Mouse (Mus musculus) megakaryocyte, adult 5-6 weeks (primary cell): Measurements from ENCODE around the gene Retreg1. TPM values are rescaled to one million over a fixed set of nuclear protein-coding genes. Genes with fewer than 3 reads are reported as not detected.

ENCODE experiments used
- ATAC-seq: 2 replicates; pipeline ENCODE4 v1.8.0; 2016; ENCODE audit warnings: mild to moderate bottlenecking, inconsistent platforms; ENCODE audit not compliant: poor library complexity, severe bottlenecking
- total RNA-seq, 2 experiments: library from RNA; stranded (forward) in 1 of 2; stranded (reverse) in 1 of 2; fragments of 153-499, 151-499 nt in 1 of 2; fragments of 221-1000, 200-1000 nt in 1 of 2; gene quantifications; 2 replicates each; pipeline versions ENCODE4 v1.2.3 to v1.2.4; 2015 to 2017

Gene Retreg1
- total RNA-seq (2015) (26.1 and 26.7 TPM in 2 replicates), total RNA-seq (2017) (22.3 and 23.1 TPM in 2 replicates)

- ATAC-seq: peak; percentile 93
Measured at GRCm38 (mm10) chr15:25843086-25843991, at the start of gene Retreg1. Retreg1 (plus strand) TSS chr15:25843180.

GRCm38 (mm10) chr15:25794123-25794522 lies 48.9 kb upstream of the Retreg1 start:
- no peak for ATAC-seq

GRCm38 (mm10) chr15:25795496-25795895 lies 47.5 kb upstream of the Retreg1 start:
- ATAC-seq: no peak

- ATAC-seq: peak; percentile 85
Measured at GRCm38 (mm10) chr15:25796353-25796752, 46.6 kb upstream of the Retreg1 start.

- ATAC-seq: no peak
Measured at GRCm38 (mm10) chr15:25797179-25797578, 45.8 kb upstream of the Retreg1 start.

GRCm38 (mm10) chr15:25797888-25798287 lies 45.1 kb upstream of the Retreg1 start:
- ATAC-seq: no peak

- no peak for ATAC-seq
Measured at GRCm38 (mm10) chr15:25801726-25802125, 41.3 kb upstream of the Retreg1 start.

- ATAC-seq: no peak
Measured at GRCm38 (mm10) chr15:25802194-25802593, 40.8 kb upstream of the Retreg1 start.

- no peak for ATAC-seq
Measured at GRCm38 (mm10) chr15:25803111-25803510, 39.9 kb upstream of the Retreg1 start.

- peak; percentile 84 for ATAC-seq
Measured at GRCm38 (mm10) chr15:25805336-25806110, 37.5 kb upstream of the Retreg1 start.

GRCm38 (mm10) chr15:25806363-25806762 lies 36.6 kb upstream of the Retreg1 start:
- ATAC-seq: no peak

- no peak for ATAC-seq
Measured at GRCm38 (mm10) chr15:25806878-25807277, 36.1 kb upstream of the Retreg1 start.

- no peak for ATAC-seq
Measured at GRCm38 (mm10) chr15:25808677-25809460, 34.1 kb upstream of the Retreg1 start.

GRCm38 (mm10) chr15:25809669-25810068 lies 33.3 kb upstream of the Retreg1 start:
- ATAC-seq: no peak

GRCm38 (mm10) chr15:25811834-25812250 lies 31.1 kb upstream of the Retreg1 start:
- ATAC-seq: peak; percentile 79

- no peak for ATAC-seq
Measured at GRCm38 (mm10) chr15:25812479-25812878, 30.5 kb upstream of the Retreg1 start.

GRCm38 (mm10) chr15:25814535-25814934 lies 28.4 kb upstream of the Retreg1 start:
- ATAC-seq: no peak

- no peak for ATAC-seq
Measured at GRCm38 (mm10) chr15:25817191-25817590, 25.8 kb upstream of the Retreg1 start.

- ATAC-seq: no peak
Measured at GRCm38 (mm10) chr15:25821981-25822380, 21.0 kb upstream of the Retreg1 start.

GRCm38 (mm10) chr15:25822656-25823055 lies 20.3 kb upstream of the Retreg1 start:
- no peak for ATAC-seq

GRCm38 (mm10) chr15:25826531-25826961 lies 16.4 kb upstream of the Retreg1 start:
- ATAC-seq: no peak
